Mouse (Mus musculus) forebrain, postnatal 0 days (tissue): Measurements from ENCODE around the gene Smurf2. TPM values are rescaled to one million over a fixed set of nuclear protein-coding genes. Genes with fewer than 3 reads are reported as not detected.

Experiments used
- ATAC-seq: fragments of 200-750 bp; cut with Nextera tagmentation; 2 replicates; pipeline ENCODE4 v1.8.0; 2017; ENCODE audit warnings: mild to moderate bottlenecking, moderate library complexity
- DNase-seq: peaks from one replicate; pipeline ENCODE4 v3.0.0-alpha.2; 2015
- H3K27ac ChIP-seq: fragments of 300-500 bp; sonication (generic); 2 replicates; pipeline ENCODE4 v1.5.1; 2014; ENCODE audit warnings: low read depth, mild to moderate bottlenecking, antibody characterized with exemption, low read length, moderate library complexity, mixed read lengths
- H3K27me3 ChIP-seq: fragments of 300-500 bp; sonication (generic); 2 replicates; pipeline ENCODE4 v1.6.1; 2014; ENCODE audit warnings: mild to moderate bottlenecking, low read length, mixed read lengths; ENCODE audit not compliant: insufficient read depth
- H3K36me3 ChIP-seq: fragments of 300-500 bp; sonication (generic); 2 replicates; pipeline ENCODE4 v1.6.1; 2014; ENCODE audit warnings: mild to moderate bottlenecking, moderate library complexity; ENCODE audit not compliant: insufficient read depth
- H3K4me1 ChIP-seq: fragments of 300-500 bp; sonication (generic); 2 replicates; pipeline ENCODE4 v1.6.1; 2014; ENCODE audit warnings: antibody characterized with exemption; ENCODE audit not compliant: insufficient read depth
- H3K4me2 ChIP-seq: fragments of 300-500 bp; sonication (generic); 2 replicates; pipeline ENCODE4 v1.6.1; 2014; ENCODE audit warnings: low read depth, mild to moderate bottlenecking, moderate library complexity
- H3K4me3 ChIP-seq: fragments of 300-500 bp; sonication (generic); 2 replicates; pipeline ENCODE4 v1.5.1; 2014; ENCODE audit warnings: low read depth, low read length, mixed read lengths
- H3K9ac ChIP-seq: fragments of 300-500 bp; sonication (generic); 2 replicates; pipeline ENCODE4 v1.6.1; 2014; ENCODE audit warnings: mild to moderate bottlenecking
- H3K9me3 ChIP-seq: fragments of 300-500 bp; sonication (generic); 2 replicates; pipeline ENCODE4 v1.6.1; 2016; ENCODE audit warnings: low read length
- CTCF ChIP-seq: sonication (generic); IDR thresholded peaks from 2 replicates; pipeline ENCODE4 v1.5.1; 2016; ENCODE audit warnings: antibody characterized with exemption, control low read depth, low read depth
- WGBS: fragments of 180-500 bp; shearing (Covaris S2); extraction: QIAGEN DNeasy Blood & Tissue Kit; methylation state at CpG from one replicate; pipeline ENCODE4 v1.1.7; 2014; 5-methylcytosine and 5-hydroxymethylcytosine counted together
- polyA plus RNA-seq: library from polyadenylated mRNA; unstranded; fragments of >200 nt; fragmentation: Nextera tagmentation; extraction: Ambion mirVana; gene quantifications from 2 replicates; pipeline ENCODE4 v1.2.1, GENCODE M21; 2015
- total RNA-seq: library from RNA; depleted of rRNA; stranded (reverse); fragments of >200 nt; gene quantifications from 2 replicates; pipeline ENCODE4 v1.2.3, GENCODE M21; 2014

Gene Smurf2
- total and polyA plus RNA-seq, 2 experiments from 2014 or later, result 7.4 to 44.3 TPM

DNA sequence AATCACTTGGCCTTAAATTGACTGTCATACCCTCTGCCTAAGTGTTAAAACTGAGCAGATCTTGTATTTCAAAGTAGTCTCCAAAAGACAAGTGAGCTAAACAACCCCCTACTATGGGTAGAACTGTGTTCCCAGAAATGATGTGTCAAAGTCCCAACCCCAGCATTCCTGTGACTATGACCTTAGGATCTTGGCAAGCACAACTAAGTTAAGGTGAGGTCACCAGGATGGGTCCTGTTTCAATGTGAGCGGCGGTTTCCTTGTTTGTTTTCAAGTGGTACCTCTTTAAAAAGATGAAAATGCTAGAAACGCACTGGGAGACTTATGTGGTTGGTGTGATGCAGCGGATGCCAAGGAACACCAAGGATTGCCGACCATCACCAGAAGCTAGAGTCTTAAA is 7.4 kb upstream of the Smurf2 start:
- no peak overlapping the region for H3K27ac ChIP-seq
- no peak for TF ChIP-seq CTCF
- no peaks in the 10 kb centered on the region for H3K27me3 ChIP-seq
- DNase-seq, result no peak
- ATAC-seq, result no peak
- H3K36me3 ChIP-seq, result no peaks in the 10 kb centered on the region
- no peak overlapping the region for H3K4me3 ChIP-seq
- WGBS, result 97% methylated on average over 5 of the region's 5 CpGs
- no peak overlapping the region for H3K4me2 ChIP-seq
- no peaks in the 10 kb centered on the region for H3K9me3 ChIP-seq
- no peak overlapping the region for H3K9ac ChIP-seq
- H3K4me1 ChIP-seq, result no peaks in the 10 kb centered on the region

DNA sequence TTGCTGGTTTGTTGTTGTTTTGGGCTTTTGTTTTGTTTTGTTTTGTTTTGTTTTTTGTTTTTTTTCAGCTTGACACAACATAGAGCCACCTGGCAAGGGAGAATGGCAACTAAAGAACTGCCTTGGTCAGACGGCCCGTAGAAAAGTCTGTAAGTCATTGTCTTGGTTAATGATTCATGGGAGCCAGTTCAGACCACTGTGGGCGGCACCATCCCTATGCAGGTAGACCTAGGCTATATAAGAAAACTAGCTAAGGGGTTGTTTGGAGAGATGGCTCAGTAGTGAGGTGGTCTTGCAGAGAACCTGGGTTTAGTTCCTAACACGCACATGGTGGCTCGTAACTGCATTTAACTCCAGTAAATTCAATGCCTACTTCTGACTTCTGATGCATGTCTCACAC is 6.7 kb upstream of the Smurf2 start:
- Histone ChIP-seq H3K9ac (no peak overlapping the region), H3K4me2 (no peak overlapping the region), H3K36me3 (no peaks in the 10 kb centered on the region), H3K27ac (no peak overlapping the region), H3K27me3 (no peaks in the 10 kb centered on the region), H3K9me3 (no peaks in the 10 kb centered on the region), H3K4me1 (no peaks in the 10 kb centered on the region), H3K4me3 (no peak overlapping the region)
- TF ChIP-seq CTCF, result no peak
- DNase-seq (no peak), ATAC-seq (no peak)
- WGBS, result 95% methylated on average over 5 of the region's 5 CpGs

DNA sequence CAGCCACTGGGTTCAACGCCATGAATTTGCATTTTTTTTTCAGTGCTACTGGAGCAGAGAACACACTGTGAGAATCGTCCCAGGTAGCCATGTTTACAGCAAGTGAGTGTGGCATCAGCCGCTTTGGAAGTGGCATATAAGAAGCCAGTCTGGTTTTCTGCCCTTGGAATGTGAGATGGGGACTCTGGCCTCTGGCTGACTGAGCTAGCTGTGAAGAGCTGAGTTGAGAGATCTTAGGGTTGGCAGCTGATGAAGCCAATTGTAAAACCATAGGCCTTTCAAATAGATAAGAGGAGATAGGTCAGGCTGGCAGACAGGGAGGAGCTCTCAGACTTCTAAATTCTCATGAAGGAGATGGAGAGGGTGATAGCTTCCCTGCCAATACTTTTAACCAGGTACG is 6.2 kb upstream of the Smurf2 start:
- WGBS, result 71% methylated on average over 4 of the region's 4 CpGs
- no peak for TF ChIP-seq CTCF
- no peaks in the 10 kb centered on the region for H3K9me3 ChIP-seq
- no peak for ATAC-seq
- no peak overlapping the region for H3K4me2 ChIP-seq
- H3K4me3 ChIP-seq, result no peak overlapping the region
- no peak overlapping the region for H3K9ac ChIP-seq
- H3K27me3 ChIP-seq, result no peaks in the 10 kb centered on the region
- no peak for DNase-seq
- no peaks in the 10 kb centered on the region for H3K36me3 ChIP-seq
- no peaks in the 10 kb centered on the region for H3K4me1 ChIP-seq
- H3K27ac ChIP-seq, result no peak overlapping the region

DNA sequence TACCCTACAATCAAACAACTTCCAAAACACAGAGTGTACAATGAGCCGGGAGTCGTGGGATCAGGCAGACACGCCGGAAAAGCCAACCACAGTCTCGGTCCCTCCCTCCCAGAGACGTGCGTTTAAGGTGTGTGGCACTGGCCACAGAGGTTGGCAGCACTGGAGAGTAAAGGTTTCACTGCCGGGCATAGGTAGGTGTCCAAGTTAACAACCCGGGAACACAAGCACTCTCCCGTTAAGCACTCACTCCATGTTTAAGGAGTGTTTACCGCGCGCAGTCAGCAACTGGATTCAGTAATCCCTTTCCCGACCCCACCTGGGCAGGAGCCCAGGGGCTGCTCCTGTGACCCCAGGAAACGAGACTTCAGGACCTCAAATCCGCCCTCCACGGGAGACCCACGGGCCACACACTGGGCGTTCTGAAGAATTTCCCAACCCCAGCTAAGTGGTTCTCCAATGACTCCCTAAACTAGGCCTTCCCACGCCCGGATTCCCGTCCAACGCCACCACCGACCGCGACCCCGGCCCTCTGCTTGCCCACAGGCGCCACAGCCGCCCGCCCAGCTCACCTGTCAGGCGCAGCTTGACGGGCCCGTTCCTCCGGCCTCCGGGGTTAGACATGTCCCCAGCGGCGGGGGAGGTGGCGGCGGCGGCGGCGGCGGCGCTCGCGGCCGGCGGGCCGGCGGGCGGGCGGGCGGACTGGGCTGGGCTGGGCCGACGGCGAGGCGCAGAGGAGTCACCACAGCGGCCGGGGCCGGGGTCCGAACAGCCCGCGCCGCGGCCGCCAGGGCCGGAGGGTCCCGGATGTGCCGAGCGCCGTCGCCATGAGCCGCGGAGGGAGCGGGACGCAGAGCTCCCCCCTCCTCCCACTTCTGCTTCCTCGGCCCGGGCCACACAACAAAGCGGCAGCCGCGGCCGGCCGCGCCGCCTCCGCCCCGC is 634 bp downstream of the Smurf2 start:
- H3K4me3 ChIP-seq, result peak overlapping the region; percentile 94
- peak; percentile 46 for DNase-seq
- no peaks in the 10 kb centered on the region for H3K36me3 ChIP-seq
- peaks cover 10% of the 10 kb centered on the region for H3K4me1 ChIP-seq
- H3K4me2 ChIP-seq, result peak overlapping the region; percentile 76
- peak overlapping the region; percentile 93 for H3K27ac ChIP-seq
- peak; percentile 87 for ATAC-seq
- WGBS, result under 1% methylated on average over 50 of the region's 87 CpGs
- H3K27me3 ChIP-seq, result no peaks in the 10 kb centered on the region
- H3K9me3 ChIP-seq, result no peaks in the 10 kb centered on the region
- TF ChIP-seq CTCF, result no peak
- H3K9ac ChIP-seq, result peak overlapping the region; percentile 92

DNA sequence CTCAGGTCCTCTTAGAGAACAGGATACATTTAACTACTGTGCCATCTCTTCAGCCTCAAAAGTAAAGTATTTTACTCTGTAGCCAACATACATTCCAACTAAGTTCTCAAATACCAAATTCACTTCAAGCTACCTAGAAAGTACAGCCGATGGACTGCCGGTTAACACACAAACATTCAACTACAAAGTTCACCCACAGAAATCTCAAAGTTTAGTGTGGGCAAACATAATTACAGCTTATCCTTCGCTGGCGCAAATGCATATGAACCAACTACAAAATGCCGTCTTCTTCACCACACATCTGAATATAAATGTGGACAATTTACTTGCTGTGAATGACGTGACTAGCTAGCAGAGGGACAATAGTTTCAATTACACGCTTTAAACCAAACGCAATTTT is 1.6 kb downstream of the Smurf2 start:
- no peaks in the 10 kb centered on the region for H3K27me3 ChIP-seq
- H3K36me3 ChIP-seq, result no peaks in the 10 kb centered on the region
- TF ChIP-seq CTCF, result no peak
- peak overlapping the region; percentile 76 for H3K4me2 ChIP-seq
- WGBS, result 12% methylated on average over 8 of the region's 8 CpGs
- no peak for DNase-seq
- peak overlapping the region; percentile 92; the same call in 1 of the 2 replicates for H3K9ac ChIP-seq
- no peak overlapping the region for H3K27ac ChIP-seq
- no peaks in the 10 kb centered on the region for H3K9me3 ChIP-seq
- peak overlapping the region; percentile 94 for H3K4me3 ChIP-seq
- no peak for ATAC-seq
- peaks cover 10% of the 10 kb centered on the region for H3K4me1 ChIP-seq

DNA sequence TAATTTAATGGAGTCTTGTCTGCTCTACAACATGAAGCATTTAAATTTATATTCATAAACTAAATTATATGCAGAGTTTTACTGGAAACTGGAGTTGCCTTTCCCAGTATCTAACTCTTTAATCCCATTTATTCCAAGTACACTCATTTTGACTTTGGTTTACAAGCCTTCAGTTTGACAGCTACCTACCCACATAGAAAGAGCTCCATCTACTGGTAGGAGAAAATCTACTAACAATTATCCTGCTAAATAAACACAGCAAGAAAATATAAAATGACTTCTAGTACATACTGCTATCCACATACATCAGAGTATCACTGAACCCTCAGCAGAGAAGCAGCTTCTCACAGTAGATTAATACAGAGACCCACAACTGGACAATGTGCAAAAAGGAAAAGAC is 9.3 kb downstream of the Smurf2 start:
- no peak overlapping the region for H3K4me3 ChIP-seq

DNA sequence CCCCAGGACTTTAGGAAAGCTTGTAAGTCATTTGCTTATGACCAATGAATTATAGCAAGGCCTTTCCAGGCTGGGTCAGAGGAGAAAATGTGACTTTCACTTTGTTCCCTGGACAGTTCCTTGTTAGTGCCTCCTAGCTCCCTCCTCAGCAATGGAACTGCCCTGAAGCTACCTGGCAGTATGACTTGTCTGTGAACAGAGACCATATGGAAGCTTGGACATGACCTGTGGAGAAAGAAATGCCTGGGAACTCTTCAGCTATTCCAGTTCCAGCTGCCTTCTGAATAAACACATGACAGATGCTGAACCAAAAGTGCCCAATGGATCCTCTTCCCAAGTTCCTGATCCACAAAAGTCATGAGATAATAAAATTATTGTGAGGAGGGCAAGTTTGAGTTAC is 12.5 kb downstream of the Smurf2 start:
- H3K27ac ChIP-seq, result no peak overlapping the region
- H3K4me3 ChIP-seq, result no peak overlapping the region
- H3K36me3 ChIP-seq, result no peaks in the 10 kb centered on the region
- no peaks in the 10 kb centered on the region for H3K4me1 ChIP-seq
- no peak overlapping the region for H3K4me2 ChIP-seq
- no peak overlapping the region for H3K9ac ChIP-seq
- H3K9me3 ChIP-seq, result no peaks in the 10 kb centered on the region
- ATAC-seq (no peak), DNase-seq (no peak)
- TF ChIP-seq CTCF, result no peak
- no peaks in the 10 kb centered on the region for H3K27me3 ChIP-seq

More for the DNA sequence above, 9.3 kb downstream of the Smurf2 start:
- H3K27me3 ChIP-seq, result no peaks in the 10 kb centered on the region
- H3K36me3 ChIP-seq, result no peaks in the 10 kb centered on the region
- H3K4me2 ChIP-seq, result no peak overlapping the region
- H3K4me1 ChIP-seq, result no peaks in the 10 kb centered on the region
- ATAC-seq, result no peak
- H3K9me3 ChIP-seq, result no peaks in the 10 kb centered on the region
- H3K9ac ChIP-seq, result no peak overlapping the region
- DNase-seq, result no peak
- H3K27ac ChIP-seq, result no peak overlapping the region
- no peak for TF ChIP-seq CTCF
